Mouse (Mus musculus) limb, embryonic 14.5 days (tissue): ENCODE results near the gene Gnl3. TPM values are rescaled to one million over a fixed set of nuclear protein-coding genes. Genes with fewer than 3 reads are reported as not detected.

Source experiments
- ATAC-seq: fragments of 200-750 bp; cut with Nextera tagmentation; 2 replicates; pipeline ENCODE4 v1.8.0; 2017; ENCODE audit warnings: low read depth, moderate number of reproducible peaks, moderate TSS enrichment; ENCODE audit not compliant: low FRiP score
- DNase-seq: peaks from one replicate; pipeline ENCODE4 v3.0.0-alpha.2; 2015; ENCODE audit warnings: low spot score
- H3K27ac ChIP-seq: fragments of 300-500 bp; sonication (generic); replicated peaks from 2 replicates; pipeline ENCODE4 v1.5.1; 2014; ENCODE audit warnings: low read depth, mild to moderate bottlenecking, low read length, moderate library complexity, mixed read lengths
- H3K27me3 ChIP-seq: fragments of 300-500 bp; sonication (generic); 2 replicates; pipeline ENCODE4 v1.6.1; 2014; ENCODE audit warnings: low read length, mixed read lengths; ENCODE audit not compliant: control insufficient read depth, insufficient read depth
- H3K36me3 ChIP-seq: fragments of 300-500 bp; sonication (generic); 2 replicates; pipeline ENCODE4 v1.6.1; 2014; ENCODE audit warnings: mild to moderate bottlenecking, low read length, moderate library complexity, mixed read lengths; ENCODE audit not compliant: control insufficient read depth, insufficient read depth
- H3K4me1 ChIP-seq: fragments of 300-500 bp; sonication (generic); 2 replicates; pipeline ENCODE4 v1.6.1; 2014; ENCODE audit warnings: antibody characterized with exemption, low read length, mixed read lengths; ENCODE audit not compliant: control insufficient read depth, insufficient read depth
- H3K4me2 ChIP-seq: fragments of 300-500 bp; sonication (generic); replicated peaks from 2 replicates; pipeline ENCODE4 v1.6.1; 2014; ENCODE audit warnings: low read depth, mild to moderate bottlenecking, low read length, moderate library complexity; ENCODE audit not compliant: severe bottlenecking
- H3K4me3 ChIP-seq: fragments of 300-500 bp; sonication (generic); replicated peaks from 2 replicates; pipeline ENCODE4 v1.5.1; 2014; ENCODE audit warnings: low read length
- H3K9ac ChIP-seq: fragments of 300-500 bp; sonication (generic); 2 replicates; pipeline ENCODE4 v1.6.1; 2014; ENCODE audit warnings: mild to moderate bottlenecking, low read depth, low read length, moderate library complexity; ENCODE audit not compliant: severe bottlenecking
- H3K9me3 ChIP-seq: fragments of 300-500 bp; sonication (generic); 2 replicates; pipeline ENCODE4 v1.6.1; 2016; ENCODE audit warnings: low read length; ENCODE audit not compliant: control insufficient read depth
- POLR2A ChIP-seq: fragments of 200-500 bp; IDR thresholded peaks from 2 replicates; pipeline ENCODE4 v1.8.0; 2012; ENCODE audit warnings: inconsistent platforms, mild to moderate bottlenecking, moderate library complexity, borderline replicate concordance; ENCODE audit not compliant: insufficient read depth, insufficient read length; ENCODE audit errors: extremely low read depth
- WGBS: fragments of 180-500 bp; shearing (Covaris S2); extraction: QIAGEN DNeasy Blood & Tissue Kit; methylation state at CpG from one replicate; pipeline ENCODE4 v1.1.7; 2014; 5-methylcytosine and 5-hydroxymethylcytosine counted together
- polyA plus RNA-seq, 2 experiments: library from polyadenylated mRNA; depleted of rRNA in 1 of 2; stranded (reverse) in 1 of 2; unstranded in 1 of 2; fragments of >200 nt; fragmentation: Nextera tagmentation in 1 of 2; extraction: Ambion mirVana in 1 of 2; gene quantifications; 2 replicates each; pipeline versions ENCODE4 v1.2.1 to v1.2.3; 2012 to 2014

The Gnl3 gene
- polyA plus RNA-seq, 2 experiments: 117 to 139 TPM

DNA sequence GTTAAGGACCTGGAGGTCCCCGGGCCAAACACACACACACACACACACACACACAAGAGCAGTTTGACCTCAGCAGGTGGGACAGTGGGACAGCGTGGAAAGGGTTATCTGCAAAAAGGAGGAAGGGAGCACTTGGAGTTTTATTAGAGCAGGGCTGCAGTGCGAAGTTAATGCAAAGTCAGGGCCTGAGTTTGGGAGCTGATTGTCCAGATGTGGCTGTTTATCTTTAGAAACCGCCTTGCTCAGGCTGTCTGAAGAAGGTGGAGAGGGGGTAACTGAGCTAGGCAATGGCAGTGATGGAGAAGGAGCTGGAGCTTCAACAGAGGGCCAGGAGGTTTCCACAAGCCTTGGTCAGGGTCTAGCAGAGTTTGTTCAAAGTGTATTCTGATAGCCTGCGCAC lies 12.2 kb downstream of the Gnl3 start:
- no peaks in the 10 kb centered on the region for H3K9me3 ChIP-seq
- H3K27ac ChIP-seq: no peak overlapping the region
- 71% methylated on average over 5 of the region's 5 CpGs for WGBS
- ATAC-seq (no peak), DNase-seq (no peak)
- no peak overlapping the region for H3K4me2 ChIP-seq
- no peak overlapping the region for H3K9ac ChIP-seq
- H3K36me3 ChIP-seq: peaks cover 47% of the 10 kb centered on the region
- no peak for TF ChIP-seq POLR2A
- no peaks in the 10 kb centered on the region for H3K27me3 ChIP-seq
- no peak overlapping the region for H3K4me3 ChIP-seq
- peaks cover 4% of the 10 kb centered on the region for H3K4me1 ChIP-seq

DNA sequence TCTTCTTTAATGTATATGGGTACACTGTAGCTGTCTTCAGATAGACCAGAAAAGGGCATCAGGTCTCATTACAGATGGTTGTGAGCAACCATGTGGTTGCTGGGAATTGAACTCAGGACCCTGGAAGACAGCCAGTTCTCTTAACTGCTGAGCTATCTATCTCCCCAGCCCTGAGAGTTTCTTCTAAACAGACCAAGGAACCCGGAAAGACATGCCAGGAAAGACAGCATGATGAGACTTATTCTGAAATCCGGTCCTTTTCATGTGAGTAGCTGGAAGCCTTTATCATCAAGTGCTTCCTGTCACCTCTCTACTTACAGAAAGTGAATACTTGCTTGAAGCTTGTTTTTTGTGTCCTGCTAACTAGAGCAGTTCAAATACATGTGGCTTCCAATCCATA lies 14.4 kb downstream of the Gnl3 start:
- 85% methylated on average over 2 of the region's 2 CpGs for WGBS
- no peaks in the 10 kb centered on the region for H3K9me3 ChIP-seq
- DNase-seq (no peak), ATAC-seq (no peak)
- no peak for TF ChIP-seq POLR2A
- no peak overlapping the region for H3K9ac ChIP-seq
- H3K4me1 ChIP-seq: peaks cover 11% of the 10 kb centered on the region
- no peak overlapping the region for H3K27ac ChIP-seq
- H3K27me3 ChIP-seq: no peaks in the 10 kb centered on the region
- no peak overlapping the region for H3K4me3 ChIP-seq
- H3K4me2 ChIP-seq: no peak overlapping the region
- peaks cover 25% of the 10 kb centered on the region for H3K36me3 ChIP-seq

DNA sequence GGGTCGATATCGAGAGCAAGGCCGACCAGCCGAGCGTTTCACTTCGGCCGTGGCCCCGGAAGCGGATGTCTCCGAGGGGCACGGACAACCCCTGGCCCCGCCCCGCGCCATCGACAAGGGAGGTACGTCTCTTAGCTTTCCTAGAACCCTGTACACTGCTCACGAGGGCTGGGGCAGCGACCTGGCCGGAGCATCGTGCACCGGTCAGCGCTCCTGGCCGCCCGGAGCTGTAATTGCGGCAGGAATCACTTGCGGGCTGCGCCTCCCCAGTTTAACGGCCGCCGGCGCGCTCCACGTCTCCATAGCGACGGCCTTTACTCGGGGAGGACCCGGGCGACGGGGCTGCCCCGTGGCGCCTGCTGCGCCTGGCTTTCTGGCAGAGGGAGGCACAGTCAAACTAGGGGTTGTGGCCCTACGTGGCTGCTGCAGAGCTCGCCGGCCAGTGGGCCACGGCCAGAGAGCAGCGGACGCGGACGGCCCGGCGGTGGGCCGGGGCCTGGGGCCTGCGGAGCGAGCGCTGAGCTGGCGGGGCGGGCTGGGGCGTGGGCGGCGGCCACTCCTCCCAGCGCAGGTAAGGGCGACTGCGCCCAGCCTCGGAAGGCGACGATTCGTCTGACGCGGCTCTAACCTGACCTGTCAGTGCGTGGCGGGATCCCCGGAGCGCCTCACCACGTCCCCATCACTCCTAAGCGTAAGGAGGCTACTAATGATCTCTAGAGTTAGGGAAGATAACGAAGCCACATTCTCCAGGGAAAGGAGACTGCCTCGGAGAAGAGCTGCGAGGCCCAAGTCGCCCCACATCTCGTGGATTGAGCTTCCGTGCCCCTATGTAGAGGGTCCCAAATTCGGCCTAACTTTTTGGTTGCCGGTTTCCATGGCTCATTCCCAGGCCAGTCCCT lies 17.4 kb downstream of the Gnl3 start, which contains the start of the genes Glt8d1 and Spcs1:
Gene Glt8d1 (plus strand): TSS at position 94 of the 899 bp plus-strand sequence.
Gene Spcs1 (minus strand): TSS at position 366 of the 899 bp plus-strand sequence.
- DNase-seq: peak; percentile 68
- Histone ChIP-seq H3K9me3 (no peaks in the 10 kb centered on the region), H3K4me3 (peak within 1 kb of the TSS; percentile 91), H3K27ac (peak within 1 kb of the TSS; percentile 91), H3K36me3 (peaks cover 18% of the 10 kb centered on the region), H3K4me1 (peaks cover 11% of the 10 kb centered on the region), H3K4me2 (peak within 1 kb of the TSS; percentile 75), H3K9ac (peak within 1 kb of the TSS; percentile 93), H3K27me3 (no peaks in the 10 kb centered on the region)
- under 1% methylated on average over 72 of the region's 84 CpGs for WGBS
- peak; percentile 91 for ATAC-seq
- peak; percentile 62; the same call in 1 of the 2 replicates for TF ChIP-seq POLR2A

DNA sequence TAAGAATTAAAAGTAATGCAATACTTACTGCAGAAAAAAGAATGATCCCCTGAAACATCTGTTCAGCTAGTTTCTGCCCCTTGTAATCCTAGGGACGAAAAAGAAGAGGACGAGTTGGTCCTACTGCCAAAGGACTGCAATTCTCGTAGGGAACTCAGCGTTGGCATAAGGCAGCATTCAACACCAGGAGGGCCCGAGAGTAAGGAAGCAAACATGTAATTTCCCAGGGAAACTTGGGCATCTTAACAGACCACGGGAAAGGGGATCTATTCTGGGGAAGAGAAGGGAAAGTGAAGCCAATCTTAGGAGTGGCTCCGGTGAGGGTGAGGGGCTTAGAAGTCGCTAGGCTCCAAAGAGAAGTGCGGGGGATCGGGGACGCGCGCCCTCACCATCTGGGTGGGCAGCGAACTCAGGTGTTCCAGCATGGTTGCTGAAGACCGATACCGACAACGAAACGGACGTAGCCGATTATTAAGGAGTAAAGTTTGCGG lies 18.1 kb downstream of the Gnl3 start:
- H3K27ac ChIP-seq: peak overlapping the region; percentile 91
- peak overlapping the region; percentile 91 for H3K4me3 ChIP-seq
- DNase-seq (no peak), ATAC-seq (0 out of 2 replicates have a peak, but pooled peaks have one; percentile 6)
- no peaks in the 10 kb centered on the region for H3K9me3 ChIP-seq
- peak overlapping the region; percentile 93 for H3K9ac ChIP-seq
- peaks cover 11% of the 10 kb centered on the region for H3K4me1 ChIP-seq
- WGBS: 1% methylated on average over 21 of the region's 21 CpGs
- peaks cover 16% of the 10 kb centered on the region for H3K36me3 ChIP-seq
- H3K4me2 ChIP-seq: peak overlapping the region; percentile 75
- no peaks in the 10 kb centered on the region for H3K27me3 ChIP-seq
- TF ChIP-seq POLR2A: no peak

DNA sequence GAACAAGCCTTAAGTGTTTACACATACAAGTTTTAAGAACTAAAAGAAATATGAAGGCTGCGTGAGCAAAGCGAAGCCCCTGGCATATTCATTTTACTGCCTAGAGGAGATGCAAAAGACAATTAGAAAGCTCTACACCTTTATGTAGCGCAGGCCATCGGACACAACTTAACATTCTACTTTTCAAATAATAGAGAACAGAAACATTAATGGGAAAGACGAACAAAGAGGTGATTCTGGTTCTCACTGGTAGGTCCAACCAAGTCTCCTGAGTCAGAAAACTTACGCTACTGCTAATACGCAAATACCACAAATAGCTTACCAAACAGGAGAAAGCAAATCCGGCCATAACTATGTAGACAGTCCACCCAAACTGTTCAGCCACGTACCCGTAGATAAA lies 18.6 kb downstream of the Gnl3 start:
- TF ChIP-seq POLR2A: no peak
- peak overlapping the region; percentile 91; the same call in 1 of the 2 replicates for H3K27ac ChIP-seq
- WGBS: 58% methylated on average over 10 of the region's 10 CpGs

More for the DNA sequence above, 18.6 kb downstream of the Gnl3 start:
- H3K4me2 ChIP-seq: peak overlapping the region; percentile 75
- H3K27me3 ChIP-seq: no peaks in the 10 kb centered on the region
- peaks cover 11% of the 10 kb centered on the region for H3K4me1 ChIP-seq
- peaks cover 16% of the 10 kb centered on the region for H3K36me3 ChIP-seq
- peak overlapping the region; percentile 93 for H3K9ac ChIP-seq
- ATAC-seq (no peak), DNase-seq (no peak)
- no peaks in the 10 kb centered on the region for H3K9me3 ChIP-seq
- H3K4me3 ChIP-seq: peak overlapping the region; percentile 91
